Comparison of ENCODE assay signal across 8 mouse cellular contexts in genomic region chr2:101665058-101665702, GRCm38 (mm10). TPM values are rescaled to one million over a fixed set of nuclear protein-coding genes. Genes with fewer than 3 reads are reported as not detected.
DNase-seq lines count a peak whose midpoint lies in the region; ATAC-seq and TF ChIP-seq lines count a peak whose summit lies in the region.

No protein-coding gene starts in this region.

- peak; percentile 69 for DNase-seq in ES-E14 (ENCODE audit: low read depth, low spot score)
- DNase-seq in cerebellum, adult 11 months = peak; percentile 70
- peak; percentile 73 to 75 for DNase-seq in heart, postnatal 36 days
- DNase-seq in layer of hippocampus, adult 18-20 months (ENCODE audit: low spot score in 2 of 2) = peak; percentile 71 to 93
- peak; percentile 59 for DNase-seq in lung, adult 2 months
- peak; percentile 78 for DNase-seq in thymus, adult 2 months

- intact Hi-C loops in heart, postnatal 36 days (cut with DNase I) = no loop called here

- in situ Hi-C loops in ES-E14 (cut with MboI; ENCODE audit: low sequenced_read_pairs in 2 of 2, unreplicated experiment in 2 of 2) = no loop called here

- no peaks in the 10 kb centered on the region for H3K9me3 ChIP-seq in ES-E14 (ENCODE audit: control insufficient read depth, insufficient read depth, low read depth, low read length)
- no peaks in the 10 kb centered on the region for H3K9me3 ChIP-seq in forebrain, embryonic 15.5 days

- H3K27ac ChIP-seq in ES-E14 (ENCODE audit: insufficient read depth, low read depth, low read length, poor library complexity, severe bottlenecking) = no peak overlapping the region
- no peak overlapping the region for H3K27ac ChIP-seq in forebrain, embryonic 15.5 days (replicated peaks)
- no peak overlapping the region for H3K27ac ChIP-seq in thymus, adult 2 months (ENCODE audit: control insufficient read depth, insufficient read depth, low read length)

- 21% methylated on average over 9 of the region's 9 CpGs for WGBS in forebrain, embryonic 15.5 days
- WGBS in lung, adult 2 months = 21% methylated on average over 9 of the region's 9 CpGs
- WGBS in thymus, adult 2 months = 32% methylated on average over 9 of the region's 9 CpGs

- H3K9ac ChIP-seq in ES-E14 (ENCODE audit: insufficient read depth, low read depth, low read length, poor library complexity, severe bottlenecking) = no peak overlapping the region
- H3K9ac ChIP-seq in forebrain, embryonic 15.5 days (replicated peaks) = no peak overlapping the region

- no peak for TF ChIP-seq POLR2A in lung, adult 2 months (IDR thresholded peaks at IDR 0.05; ENCODE audit: borderline replicate concordance, extremely low read depth, low read depth, low read length)
- TF ChIP-seq POLR2A in thymus, adult 2 months (IDR thresholded peaks at IDR 0.05; ENCODE audit: control insufficient read depth, extremely low read depth, insufficient read depth, low read length, poor library complexity) = no peak

- H3K36me3 ChIP-seq in ES-E14 (ENCODE audit: control insufficient read depth, insufficient read depth, low read length, poor library complexity, severe bottlenecking) = no peaks in the 10 kb centered on the region
- no peaks in the 10 kb centered on the region for H3K36me3 ChIP-seq in forebrain, embryonic 15.5 days
- no peaks in the 10 kb centered on the region for H3K36me3 ChIP-seq in thymus, adult 2 months (ENCODE audit: control insufficient read depth, insufficient read depth, low read length)

- H3K4me1 ChIP-seq in ES-E14 (ENCODE audit: control insufficient read depth in 2 of 2, insufficient read depth in 2 of 2, low read length in 2 of 2, poor library complexity in 1 of 2) = peaks cover 2 to 9% of the 10 kb centered on the region in 2 experiments; a peak in 2 of 4 replicates
- H3K4me1 ChIP-seq in forebrain, embryonic 15.5 days = peaks cover 7% of the 10 kb centered on the region
- H3K4me1 ChIP-seq in lung, adult 2 months (ENCODE audit: control insufficient read depth, insufficient read depth, low read length) = no peaks in the 10 kb centered on the region
- no peaks in the 10 kb centered on the region for H3K4me1 ChIP-seq in thymus, adult 2 months (replicated peaks; ENCODE audit: control insufficient read depth, insufficient read depth, low read length)

- no peaks in the 10 kb centered on the region for H3K27me3 ChIP-seq in forebrain, embryonic 15.5 days
- H3K27me3 ChIP-seq in thymus, adult 2 months (ENCODE audit: control insufficient read depth, insufficient read depth, low read length) = no peaks in the 10 kb centered on the region

- peak; percentile 94 for ATAC-seq in forebrain, embryonic 15.5 days (replicated peaks)
- ATAC-seq in neutrophil, adult 5-6 weeks (ENCODE audit: extremely low read depth, insufficient number of reproducible peaks, low FRiP score, poor library complexity, severe bottlenecking) = peak; percentile 92

- H3K4me3 ChIP-seq in ES-E14 (ENCODE audit: insufficient read depth in 1 of 2, low read depth in 1 of 2, low read length in 2 of 2, poor library complexity in 1 of 2, severe bottlenecking in 1 of 2) = no peak overlapping the region
- no peak overlapping the region for H3K4me3 ChIP-seq in forebrain, embryonic 15.5 days
- no peak overlapping the region for H3K4me3 ChIP-seq in lung, adult 2 months (replicated peaks; ENCODE audit: extremely low read depth, low read depth, low read length)
- no peak overlapping the region for H3K4me3 ChIP-seq in thymus, adult 2 months (ENCODE audit: control insufficient read depth, insufficient read depth, low read length)

- peak; percentile 89 for TF ChIP-seq CTCF in lung, adult 2 months (IDR thresholded peaks at IDR 0.05; ENCODE audit: insufficient read depth, low read length)
- TF ChIP-seq CTCF in thymus, adult 2 months (IDR thresholded peaks at IDR 0.05; ENCODE audit: borderline replicate concordance, control insufficient read depth, extremely low read depth, insufficient read depth, low read length, poor library complexity) = no peak; the same call in 1 of the 2 replicates

- no peak overlapping the region for H3K4me2 ChIP-seq in forebrain, embryonic 15.5 days (replicated peaks)

TF ChIP-seq in ES-E14, 5 proteins besides CTCF, POLR2A, EP300 and RAD21:
- TF ChIP-seq ZNF384 (IDR thresholded peaks at IDR 0.05; ENCODE audit: low read depth, low read length) (no peak), CHD2 (IDR thresholded peaks at IDR 0.05; ENCODE audit: low read depth, low read length) (no peak), HCFC1 (IDR thresholded peaks at IDR 0.05; ENCODE audit: borderline replicate concordance, insufficient read depth, low read length) (no peak), MAFK (IDR thresholded peaks at IDR 0.05; ENCODE audit: insufficient read depth, low read depth, low read length) (no peak), ZC3H11A (IDR thresholded peaks at IDR 0.05; ENCODE audit: borderline replicate concordance, low read depth, low read length) (peak; percentile 67; the same call in 1 of the 2 replicates)

RNA-seq across cellular contexts. Expression of gene Traf6, which starts 13.0 kb away (rescaled TPM):
- 9.5 and 10.5 TPM in 2 replicates for total RNA-seq in ES-E14 (2012; rRNA removed)
- polyA plus RNA-seq in forebrain, embryonic 15.5 days (2015; fragmentation: Nextera tagmentation; extraction: Ambion mirVana) = 10.3 and 11.2 TPM in 2 replicates
- 10 to 100 TPM in 1 of 2 experiments, 1 to 10 TPM in 1; 9.0 to 10.3 TPM for total RNA-seq in heart, postnatal 36 days (2021)
- total RNA-seq in layer of hippocampus, adult 18-20 months (2021) = 10 to 100 TPM; 15.7 to 15.8 TPM
- 9.7 and 12.5 TPM in 2 replicates for polyA plus RNA-seq in lung, adult 2 months (2012; rRNA removed)
- total RNA-seq in neutrophil, adult 5-6 weeks (2017) = 24.6 and 26.2 TPM in 2 replicates
- polyA plus RNA-seq in thymus, adult 2 months (2012; rRNA removed) = 31.9 and 34.5 TPM in 2 replicates

RNA-seq across cellular contexts. Expression of gene B230118H07Rik, which starts 15.8 kb away (rescaled TPM):
- 11.9 and 20.2 TPM in 2 replicates for total RNA-seq in ES-E14 (2012; rRNA removed)
- polyA plus RNA-seq in forebrain, embryonic 15.5 days (2015; fragmentation: Nextera tagmentation; extraction: Ambion mirVana) = 48.7 and 52.2 TPM in 2 replicates
- 100 to 1,000 TPM in 1 of 2 experiments, 10 to 100 TPM in 1; 98.5 to 101 TPM for total RNA-seq in heart, postnatal 36 days (2021)
- total RNA-seq in layer of hippocampus, adult 18-20 months (2021) = 10 to 100 TPM; 32.1 to 39.6 TPM
- polyA plus RNA-seq in lung, adult 2 months (2012; rRNA removed) = 1.5 and 3.3 TPM in 2 replicates
- 0.93 and 2.6 TPM in 2 replicates for total RNA-seq in neutrophil, adult 5-6 weeks (2017)
- 2.8 and 3.4 TPM in 2 replicates for polyA plus RNA-seq in thymus, adult 2 months (2012; rRNA removed)

RNA-seq across cellular contexts. Expression of gene Rag1, which starts 15.9 kb away (rescaled TPM):
- total RNA-seq in ES-E14 (2012; rRNA removed) = not detected in 2 replicates
- polyA plus RNA-seq in forebrain, embryonic 15.5 days (2015; fragmentation: Nextera tagmentation; extraction: Ambion mirVana) = 0.06 and 0.14 TPM in 2 replicates
- total RNA-seq in heart, postnatal 36 days (2021) = under 1 TPM; 0.08 to 0.14 TPM
- under 1 TPM; 0.20 to 0.30 TPM for total RNA-seq in layer of hippocampus, adult 18-20 months (2021)
- polyA plus RNA-seq in lung, adult 2 months (2012; rRNA removed) = 0.02 TPM in 1 of 2 replicates, not detected in the other
- 1.5 and 1.7 TPM in 2 replicates for total RNA-seq in neutrophil, adult 5-6 weeks (2017)
- 330 and 350 TPM in 2 replicates for polyA plus RNA-seq in thymus, adult 2 months (2012; rRNA removed)

RNA-seq across cellular contexts. Expression of gene Rag2, which starts 40.7 kb away (rescaled TPM):
- not detected in 2 replicates for total RNA-seq in ES-E14 (2012; rRNA removed)
- not detected in 2 replicates for polyA plus RNA-seq in forebrain, embryonic 15.5 days (2015; fragmentation: Nextera tagmentation; extraction: Ambion mirVana)
- not detected for total RNA-seq in heart, postnatal 36 days (2021)
- total RNA-seq in layer of hippocampus, adult 18-20 months (2021) = not detected
- polyA plus RNA-seq in lung, adult 2 months (2012; rRNA removed) = not detected in 2 replicates
- total RNA-seq in neutrophil, adult 5-6 weeks (2017) = 0.12 TPM in 1 of 2 replicates, not detected in the other
- polyA plus RNA-seq in thymus, adult 2 months (2012; rRNA removed) = 41.8 and 55.7 TPM in 2 replicates
